Mouse (Mus musculus): Measurements from ENCODE around the gene Tcf15.

Gene Tcf15

DNA sequence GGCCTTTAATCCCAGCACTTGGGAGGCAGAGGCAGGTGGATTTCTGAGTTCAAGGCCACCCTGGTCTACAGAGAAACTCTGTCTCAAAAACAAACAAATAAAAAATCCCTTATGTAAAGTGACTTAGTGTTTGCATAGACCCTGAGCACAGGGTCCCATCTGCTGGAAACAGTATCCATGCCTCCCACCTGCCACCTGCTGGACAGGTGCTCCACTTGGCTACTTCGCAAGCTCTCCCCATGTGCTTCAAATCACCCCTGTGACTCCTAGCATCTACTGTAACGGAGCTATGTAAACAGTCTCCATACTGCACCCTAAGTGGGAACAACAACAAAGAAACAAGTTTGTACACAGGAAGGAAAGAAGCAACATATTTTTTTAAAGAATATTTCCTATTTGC lies 14.8 kb upstream of the Tcf15 start:
- DNase-seq: no peak

DNA sequence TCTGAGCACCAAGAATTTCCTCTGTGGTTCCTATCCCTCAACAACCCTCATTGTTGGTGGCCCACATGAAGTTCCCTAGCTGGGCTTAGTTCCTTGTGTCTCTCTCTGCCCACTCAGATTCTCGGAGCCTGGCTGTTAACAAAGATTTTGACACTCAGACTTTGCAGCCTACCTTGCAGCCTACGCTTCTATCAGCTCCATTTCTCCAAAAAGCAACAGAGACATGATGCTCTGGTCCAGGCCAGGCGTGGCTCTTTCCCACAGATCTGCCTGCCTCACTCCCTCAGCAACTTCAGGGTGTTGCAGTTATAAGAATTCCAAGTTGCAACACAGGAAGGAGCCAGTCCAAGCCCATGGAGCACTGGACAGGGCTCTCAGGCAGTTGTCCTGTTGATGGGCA lies 13.6 kb upstream of the Tcf15 start:
- DNase-seq: no peak

DNA sequence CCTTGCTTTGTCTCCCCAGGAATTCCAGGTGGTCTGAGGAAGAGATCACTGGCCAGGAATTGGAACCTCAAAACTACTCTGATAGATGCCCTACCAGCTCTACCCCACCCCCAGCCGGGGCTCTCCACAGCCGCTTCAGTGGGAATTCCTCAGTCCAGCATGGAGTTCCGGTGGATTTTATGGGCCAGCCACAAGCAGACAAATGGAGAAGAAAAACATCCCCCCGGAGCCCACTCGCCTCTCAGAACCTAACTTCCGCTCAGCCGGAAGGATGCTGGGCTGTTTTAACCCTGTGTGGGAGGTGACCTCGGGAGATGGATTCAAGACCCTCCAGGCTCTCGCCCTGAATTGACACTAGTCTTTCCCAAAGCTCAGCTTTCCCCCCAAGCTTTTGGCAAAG lies 11.3 kb upstream of the Tcf15 start:
- no peak for DNase-seq

DNA sequence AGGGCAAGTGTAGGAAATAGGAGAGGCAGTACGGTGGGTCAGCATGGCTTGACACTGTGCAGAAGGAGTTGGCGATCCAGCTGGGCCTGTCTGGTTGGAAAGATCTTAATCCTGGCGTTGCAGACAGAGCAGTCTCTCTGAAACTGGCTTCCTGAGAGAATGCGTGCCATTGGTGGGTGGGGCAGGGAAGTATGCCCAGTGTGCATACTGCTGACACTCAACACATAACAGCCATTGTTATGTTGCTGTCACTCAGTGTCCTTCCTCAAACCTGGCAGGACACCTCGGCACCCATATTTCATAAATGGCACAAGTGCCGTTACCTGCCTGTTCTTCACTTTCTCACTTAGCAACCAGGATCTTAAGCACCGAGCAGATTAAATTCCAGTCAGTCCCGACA lies 10.7 kb upstream of the Tcf15 start:
- DNase-seq: no peak

DNA sequence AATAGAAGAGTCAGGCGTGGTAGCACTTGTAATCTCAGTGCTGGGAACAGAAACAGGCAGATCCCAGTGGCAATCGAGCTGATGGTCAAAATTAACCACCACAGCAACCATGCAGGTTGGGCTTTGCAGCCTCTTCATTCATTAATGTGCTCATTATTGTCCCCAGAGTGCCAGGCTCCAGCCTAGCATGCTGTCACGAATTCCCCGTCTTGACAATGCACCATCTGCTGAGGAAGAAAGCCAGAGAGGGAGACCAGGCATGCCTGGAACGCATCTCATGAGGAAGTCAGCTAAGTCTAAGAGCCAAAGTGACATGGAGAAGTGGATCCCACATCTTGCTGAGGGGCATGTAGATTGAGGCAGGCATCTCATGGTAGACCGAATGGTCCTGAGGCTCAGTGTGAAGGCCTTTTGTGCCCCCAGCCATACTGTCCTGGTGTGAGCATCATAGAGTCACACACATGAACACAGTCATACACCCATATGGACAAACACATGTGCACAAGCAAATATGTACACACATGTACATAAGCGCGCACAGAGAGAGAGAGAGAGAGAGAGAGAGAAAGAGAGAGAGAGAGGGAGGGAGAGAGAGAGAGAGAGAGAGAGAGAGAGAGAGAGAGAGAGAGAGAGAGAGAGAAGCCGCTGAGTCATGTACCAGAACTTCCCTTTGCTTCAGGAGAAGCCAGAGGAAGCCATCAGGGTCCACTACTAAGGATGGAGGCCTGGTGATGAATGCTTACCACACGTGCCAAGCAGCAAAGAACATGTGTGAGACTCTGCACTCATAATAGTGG lies 4.0 kb upstream of the Tcf15 start:
- DNase-seq: no peak

DNA sequence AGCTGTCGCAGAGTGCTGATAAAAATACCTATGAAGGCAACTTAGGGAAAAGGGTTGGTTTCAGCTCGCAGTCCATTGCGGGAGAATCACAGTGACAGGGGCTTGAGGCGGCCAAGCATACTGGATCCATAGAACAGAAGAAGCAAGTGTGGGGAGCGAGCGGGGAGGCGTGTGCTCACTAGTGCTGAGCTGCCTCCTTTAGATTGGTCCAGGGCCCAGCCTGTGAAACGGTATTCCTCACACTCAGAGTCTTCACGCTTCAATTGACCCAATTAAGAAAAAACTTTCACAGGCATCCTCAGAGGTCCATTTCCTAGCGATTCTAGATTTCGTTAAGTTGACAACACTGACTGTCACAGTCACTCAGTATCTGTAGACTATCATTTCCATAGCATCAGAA lies 2.4 kb upstream of the Tcf15 start:
- no peak for DNase-seq

DNA sequence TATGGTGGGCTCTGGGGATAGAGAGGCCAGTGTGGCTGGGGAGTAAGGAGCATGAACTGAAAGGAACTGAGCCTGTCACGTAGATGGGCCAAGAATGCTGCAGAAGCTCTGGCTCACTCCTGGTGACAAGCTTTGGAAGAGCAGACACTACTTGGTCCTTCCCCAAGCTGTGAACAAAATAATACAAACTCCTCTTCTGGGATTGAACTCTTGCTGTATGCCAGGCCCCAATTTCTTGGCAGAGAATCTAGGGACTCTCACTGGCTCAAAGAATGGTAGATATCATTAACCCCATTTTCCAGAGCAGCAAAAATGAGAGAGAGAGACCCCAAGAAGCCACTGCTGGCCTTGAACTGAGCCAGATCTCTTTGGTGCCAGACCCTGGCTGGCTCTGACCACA lies 1.9 kb upstream of the Tcf15 start:
- DNase-seq: no peak

DNA sequence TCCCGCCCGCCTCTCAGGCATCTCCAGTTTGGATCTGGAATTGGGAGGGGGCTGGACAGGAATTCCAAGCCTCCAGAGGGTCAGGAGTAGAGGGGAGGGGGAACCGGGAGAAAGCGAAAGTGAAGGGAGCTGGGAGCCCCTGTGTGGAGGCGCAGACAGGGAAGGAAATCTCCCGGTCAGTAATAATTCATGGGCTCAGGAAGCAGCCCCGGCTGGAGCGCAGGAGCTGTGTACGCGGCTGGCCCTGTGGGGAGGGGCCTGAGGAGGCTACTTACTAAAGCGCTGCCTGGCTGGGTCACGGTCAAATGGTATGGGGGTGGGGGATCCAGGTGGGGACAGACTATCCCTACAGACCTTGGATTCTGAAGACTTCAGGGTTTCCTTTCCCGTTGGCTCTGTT lies 1.3 kb upstream of the Tcf15 start:
- no peak for DNase-seq

DNA sequence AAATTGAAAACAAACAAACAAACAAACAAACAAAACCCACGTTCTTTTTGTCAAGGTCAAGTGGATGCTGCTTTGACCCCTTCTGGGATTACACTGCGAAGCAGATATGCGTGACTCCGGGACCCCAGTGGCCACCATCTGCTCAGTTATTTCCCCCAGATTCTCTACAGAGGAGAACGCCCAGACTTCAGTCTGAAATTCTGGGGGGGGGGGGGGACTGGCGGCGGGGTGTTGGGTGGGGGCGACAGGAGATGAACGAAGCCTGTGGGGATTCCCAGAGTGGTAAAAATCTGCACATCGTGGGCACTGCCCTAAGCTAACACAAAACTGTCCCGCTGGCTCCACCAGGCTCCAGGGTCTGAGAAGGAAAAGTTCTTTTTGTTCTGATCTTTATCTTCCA lies 790 bp upstream of the Tcf15 start:
- DNase-seq: no peak

DNA sequence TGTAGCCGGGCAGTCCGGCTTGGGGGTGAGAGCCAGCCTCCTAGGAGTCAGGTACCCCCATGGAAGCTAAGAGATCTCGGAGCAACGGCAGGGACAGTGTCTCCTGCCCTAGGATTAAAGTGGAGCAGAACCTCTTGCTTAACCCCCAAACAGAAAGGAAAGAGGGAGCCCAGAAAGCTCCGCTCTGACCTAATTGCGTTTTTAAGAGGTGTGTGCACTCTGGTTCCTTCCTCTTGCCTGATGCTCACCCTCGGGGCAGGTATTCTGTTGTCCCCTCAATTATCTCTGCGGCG lies 743 bp downstream of the Tcf15 start:
- DNase-seq: no peak

DNA sequence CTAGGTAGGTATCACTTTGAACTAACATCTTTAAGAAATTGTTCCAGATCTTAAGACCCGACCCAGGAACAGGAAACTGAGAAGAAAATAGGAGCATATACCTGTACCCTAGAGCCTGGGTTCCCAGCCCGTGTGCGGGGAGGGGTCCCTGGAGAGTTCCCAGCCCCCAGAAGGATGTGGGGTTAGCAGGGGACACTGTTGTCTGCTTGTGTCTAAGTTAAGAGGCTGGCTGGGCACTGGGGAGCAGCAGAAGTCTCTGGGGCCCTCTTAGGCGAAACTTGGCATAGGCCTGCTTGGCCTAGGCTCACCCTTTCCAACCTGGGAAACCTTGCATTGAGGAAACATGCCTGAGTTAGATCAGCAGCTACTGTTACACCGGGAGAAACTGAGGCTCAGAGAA lies 1.1 kb downstream of the Tcf15 start:
- no peak for DNase-seq

DNA sequence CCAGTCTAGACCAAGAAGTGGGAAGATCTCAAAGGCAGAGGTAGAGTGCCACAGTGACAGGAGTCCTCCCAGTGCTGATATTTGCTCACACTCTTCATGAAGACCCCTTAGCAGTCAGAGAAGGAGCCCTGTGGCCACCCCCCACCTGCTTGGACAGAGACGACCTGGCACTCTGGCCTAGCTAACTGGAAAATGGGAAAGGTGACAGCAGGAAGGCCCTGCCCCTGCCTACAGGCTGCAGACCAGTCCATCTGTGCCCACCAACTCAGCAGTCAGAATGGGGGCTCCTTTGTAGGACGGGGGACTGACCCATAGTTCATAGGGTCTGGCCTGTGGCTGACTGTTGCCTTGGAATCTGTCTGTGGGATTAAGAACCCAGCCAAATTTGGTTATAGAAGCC lies 2.4 kb downstream of the Tcf15 start:
- DNase-seq: no peak

DNA sequence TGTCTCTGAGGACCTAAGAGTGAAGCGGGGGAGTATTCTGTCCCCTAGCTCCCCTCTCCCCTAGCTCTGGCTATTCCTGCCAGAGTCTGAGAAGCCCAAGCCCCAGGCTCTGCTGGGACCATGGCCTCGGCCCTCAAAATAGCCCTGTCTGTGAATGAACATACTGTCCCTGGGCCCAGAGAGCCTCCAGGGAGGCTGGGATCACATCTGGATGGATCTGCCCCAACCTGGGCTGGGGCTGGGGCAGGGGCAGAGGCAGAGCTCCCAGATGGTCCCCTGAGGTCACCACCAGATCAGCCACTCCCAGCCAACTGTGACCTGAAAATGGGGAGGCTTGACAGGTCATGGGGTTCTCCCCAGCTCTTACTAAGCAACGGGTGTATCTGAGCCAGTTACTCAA lies 3.7 kb downstream of the Tcf15 start:
- DNase-seq: no peak

DNA sequence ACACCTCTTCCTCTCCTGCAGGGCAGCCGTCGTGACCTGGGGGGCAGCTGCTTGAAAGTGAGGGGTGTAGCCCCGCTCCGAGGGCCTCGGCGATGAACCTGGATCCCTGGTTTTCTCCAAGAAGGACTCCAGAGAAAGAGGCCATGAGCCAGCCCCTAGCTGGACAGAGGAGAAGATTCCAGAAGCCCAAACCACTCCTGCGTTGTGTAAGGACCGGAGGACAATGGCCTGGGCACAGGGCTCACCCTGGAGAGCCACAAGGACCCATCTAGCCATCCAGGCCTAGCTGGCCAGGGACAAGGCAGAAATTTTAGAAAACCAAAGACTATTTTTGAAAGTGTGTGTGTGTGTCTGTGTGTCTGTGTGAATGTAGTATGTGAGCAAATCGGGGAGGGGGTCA lies 5.3 kb downstream of the Tcf15 start:
- DNase-seq: no peak

DNA sequence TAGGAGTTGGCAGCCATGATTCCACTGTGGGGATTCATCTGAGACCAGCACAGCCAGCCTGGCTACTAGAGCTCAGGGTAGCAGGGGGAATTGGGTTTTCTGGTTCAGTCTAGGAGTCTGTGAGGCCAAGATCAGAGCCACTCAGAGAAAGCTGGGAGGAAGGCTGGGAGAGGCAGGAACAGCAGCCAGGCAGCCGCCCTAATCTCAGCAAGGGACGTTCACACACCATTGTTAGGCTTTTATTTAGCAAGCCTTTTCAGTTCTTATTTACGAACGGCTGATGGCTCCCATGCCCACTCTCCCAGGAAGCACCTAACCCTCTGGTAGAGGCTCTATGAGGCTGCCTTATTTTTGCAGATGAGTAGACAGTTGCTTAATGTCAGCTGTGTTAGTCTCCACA lies 6.5 kb downstream of the Tcf15 start:
- DNase-seq: no peak

DNA sequence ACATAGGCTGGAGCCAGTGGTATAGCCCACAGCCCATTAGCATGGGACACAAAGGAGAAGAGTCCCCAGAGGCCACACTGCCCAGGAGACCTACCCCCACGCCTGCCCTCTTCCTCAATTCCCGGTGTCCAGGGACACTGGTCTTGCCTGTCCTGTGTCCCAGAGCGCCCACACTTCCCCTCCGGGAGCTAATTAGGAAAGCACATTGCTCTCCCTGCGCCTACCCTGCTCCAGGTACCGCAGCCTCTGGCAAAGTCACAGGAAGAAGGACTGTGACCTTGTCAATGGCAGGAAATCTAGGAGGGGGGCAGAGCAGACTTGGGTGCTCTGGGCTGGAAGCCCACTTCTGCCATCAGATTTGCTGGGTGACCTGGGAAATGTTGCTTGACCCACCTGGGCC lies 7.0 kb downstream of the Tcf15 start:
- DNase-seq: no peak

DNA sequence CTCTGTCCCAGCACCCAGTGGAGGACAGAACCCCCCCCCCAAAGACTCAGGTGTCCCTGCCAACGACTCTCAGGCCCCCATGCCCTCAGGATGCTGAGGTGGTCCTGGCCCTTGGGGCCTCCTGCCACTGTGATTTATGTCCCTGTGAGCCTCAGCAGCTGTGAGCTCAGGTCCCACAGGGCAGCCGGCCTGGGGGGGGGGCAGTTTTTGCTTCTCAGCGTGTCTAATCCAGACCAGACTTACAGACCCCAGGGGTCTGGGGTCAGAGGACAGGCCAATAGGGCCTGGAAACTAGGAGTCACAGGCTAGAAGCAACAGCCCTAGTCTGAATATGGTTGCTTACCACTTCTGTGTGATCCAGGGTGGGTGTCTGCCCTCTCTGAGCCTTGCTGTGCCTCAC lies 10.0 kb downstream of the Tcf15 start:
- DNase-seq: no peak

DNA sequence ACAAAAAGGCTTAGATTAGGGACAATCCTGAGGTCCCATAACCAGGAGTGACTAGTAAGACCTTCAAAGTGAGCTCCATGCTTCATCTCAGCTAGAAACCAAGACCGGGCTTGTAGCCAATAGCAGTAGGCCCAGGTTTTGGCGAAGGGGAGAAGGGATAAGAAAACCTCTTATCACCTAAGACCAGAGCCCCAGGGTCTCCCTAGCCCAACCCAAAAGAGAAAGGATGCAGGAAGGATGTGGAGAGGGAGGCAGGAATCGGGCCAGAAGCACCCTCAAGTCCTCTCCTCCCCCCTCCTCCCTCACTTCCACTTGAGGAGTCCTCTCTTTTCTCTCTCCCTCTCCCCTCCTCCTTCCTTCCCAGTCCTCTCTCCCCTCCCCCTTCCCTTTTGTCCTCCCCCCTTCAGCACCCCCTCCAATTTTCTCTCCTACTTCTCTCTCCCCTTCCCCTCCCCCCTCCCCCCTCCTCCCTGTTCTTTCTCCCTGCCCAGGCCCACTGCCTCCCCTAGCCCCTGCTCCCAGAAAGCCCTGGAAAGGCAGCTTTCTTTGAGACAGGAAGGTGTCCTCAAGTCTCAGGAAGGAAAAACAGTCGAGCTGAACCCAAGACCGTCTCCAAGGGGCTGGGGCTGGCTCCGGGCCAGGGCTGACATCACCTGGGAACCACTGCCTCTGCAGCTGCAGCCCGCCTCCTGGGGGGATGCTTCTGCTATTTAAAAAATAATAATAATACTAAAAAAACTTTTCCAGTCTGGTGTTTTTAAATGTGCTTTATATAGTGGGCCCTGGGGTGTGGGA lies 12.2 kb downstream of the Tcf15 start:
- DNase-seq: no peak

DNA sequence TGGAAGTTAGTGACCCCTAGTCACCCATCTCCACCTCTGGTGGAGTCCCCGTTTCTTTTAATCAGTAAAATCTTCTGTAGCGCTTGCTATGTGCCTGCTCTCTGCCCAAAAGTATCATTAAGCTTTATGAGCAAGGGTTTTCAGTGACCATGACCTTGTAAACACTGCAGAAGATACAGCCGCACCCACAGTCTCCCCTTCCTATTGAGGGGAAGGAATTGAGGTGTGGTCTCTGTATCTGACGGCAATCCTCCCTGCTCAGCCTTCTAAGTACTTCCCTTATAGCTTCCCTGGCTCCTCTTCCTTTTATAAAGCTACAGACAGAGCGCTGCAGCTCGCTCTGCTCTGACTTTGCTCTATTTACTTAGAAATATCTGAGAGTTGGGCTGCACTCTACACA lies 13.1 kb downstream of the Tcf15 start:
- no peak for DNase-seq

DNA sequence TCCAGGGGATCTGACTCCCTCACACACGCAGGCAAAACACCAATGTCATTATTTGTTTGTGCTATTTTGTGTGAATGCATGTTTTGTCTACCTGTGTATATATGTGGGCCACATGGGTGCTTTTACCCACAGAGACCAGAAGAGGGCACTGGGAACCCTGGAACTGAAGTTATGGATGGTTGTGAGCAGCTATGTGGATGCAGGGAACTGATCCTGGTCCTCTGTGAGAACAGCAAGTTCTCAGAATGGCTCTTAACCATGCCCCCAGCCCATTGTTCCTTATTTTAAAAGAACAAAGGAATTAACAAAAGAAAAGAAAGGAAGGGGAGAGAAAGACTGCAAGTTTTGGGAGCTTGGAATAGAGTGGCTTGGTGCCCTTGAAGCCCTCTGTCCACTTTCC lies 16.1 kb downstream of the Tcf15 start:
- no peak for DNase-seq

DNA sequence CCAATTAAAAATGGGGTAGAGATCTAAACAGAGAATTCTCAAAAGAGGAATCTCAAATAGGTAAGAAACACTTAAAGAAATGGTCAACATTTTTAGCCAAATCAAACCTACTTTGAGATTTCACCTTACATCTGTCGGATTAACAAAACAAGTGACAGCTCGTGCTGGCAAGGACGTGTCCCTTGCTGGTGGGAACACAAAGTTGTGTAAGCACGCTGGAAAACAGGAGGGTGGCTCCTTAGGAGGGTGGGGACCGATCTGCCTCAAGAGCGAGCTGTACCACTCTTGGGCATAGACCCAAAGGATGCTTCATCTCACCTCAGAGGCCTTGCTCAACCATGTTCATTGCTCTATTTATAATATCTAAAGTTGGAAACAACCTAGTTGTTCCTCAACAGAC lies 22.9 kb downstream of the Tcf15 start:
- DNase-seq: no peak

DNA sequence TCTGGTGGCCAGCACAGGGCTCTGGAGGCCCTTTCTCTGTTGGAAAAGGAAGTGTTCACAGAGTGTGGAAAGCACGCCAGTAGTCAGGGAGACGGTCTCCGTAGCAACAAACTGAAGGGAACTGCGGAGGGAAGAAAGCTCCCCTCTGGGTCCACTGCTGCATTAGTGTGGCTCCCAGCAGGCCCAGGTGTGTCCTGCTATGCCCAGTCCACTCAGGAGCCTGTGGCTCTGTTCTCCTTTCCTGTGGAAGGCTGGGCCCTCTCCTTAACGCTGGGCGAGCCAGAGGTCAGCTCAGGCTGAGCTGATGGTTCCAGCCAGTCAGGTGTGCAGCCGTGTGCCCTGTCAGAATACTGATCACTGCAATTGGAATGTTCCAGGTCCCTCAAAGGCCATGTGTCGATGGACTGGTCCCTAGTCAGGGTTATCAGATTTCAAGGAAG lies 24.5 kb downstream of the Tcf15 start:
- no peak for DNase-seq

DNA sequence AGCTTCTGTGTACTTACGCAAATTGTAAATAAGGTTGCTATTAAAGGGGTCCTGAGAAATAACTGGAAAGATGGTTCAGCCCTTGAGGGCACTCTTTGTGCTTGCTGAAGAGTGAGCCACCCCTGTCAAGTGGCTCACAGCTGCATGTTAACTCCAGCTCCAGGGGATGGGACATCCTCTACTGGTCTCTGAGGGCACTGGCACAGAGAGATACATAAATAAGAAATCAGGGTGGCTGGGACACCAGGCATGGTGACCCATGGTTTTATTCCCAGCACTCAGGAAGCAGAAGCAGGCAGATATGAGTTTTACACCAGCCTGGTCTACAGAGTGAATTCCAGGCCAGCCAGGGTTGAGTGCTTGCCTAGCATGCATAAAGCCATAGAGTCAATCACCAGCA lies 26.0 kb downstream of the Tcf15 start:
- no peak for DNase-seq

DNA sequence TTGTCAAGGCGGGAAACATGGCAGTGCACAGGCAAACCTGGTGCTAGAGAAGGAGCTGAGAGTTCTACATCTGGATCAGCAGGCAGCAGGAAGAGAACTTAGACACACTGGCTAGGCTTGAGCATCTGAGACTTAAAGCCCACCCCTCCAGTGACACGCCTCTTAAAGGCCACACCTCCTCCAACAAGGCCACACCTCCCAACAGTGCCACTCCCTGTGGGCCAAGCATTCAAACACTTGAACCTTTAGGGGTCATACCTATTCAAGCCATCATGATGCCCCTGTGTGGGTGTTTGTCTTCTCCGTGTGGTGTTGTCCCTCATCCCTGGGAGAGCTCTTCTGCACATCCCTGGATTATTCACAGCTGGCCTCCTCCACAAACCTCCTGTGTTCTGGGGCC lies 31.5 kb downstream of the Tcf15 start:
- no peak for DNase-seq

DNA sequence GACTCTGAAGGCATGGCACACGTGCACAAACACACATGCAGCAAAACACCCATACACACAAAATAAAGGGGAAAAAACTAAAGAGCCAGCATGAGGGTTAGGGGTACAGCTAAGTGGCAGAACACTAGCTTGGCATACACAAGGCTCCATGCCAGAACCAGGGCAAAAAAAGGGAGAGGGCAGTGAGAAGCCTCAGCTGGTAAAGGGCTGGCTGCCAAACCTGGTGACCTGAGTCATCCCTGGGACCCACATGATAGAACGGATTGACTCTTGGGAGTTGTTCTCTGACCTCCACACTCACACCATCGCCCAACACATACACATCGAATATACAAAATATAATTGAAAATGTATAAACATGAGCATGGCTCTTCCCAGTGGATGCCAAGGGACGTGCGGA lies 33.3 kb downstream of the Tcf15 start:
- no peak for DNase-seq

Data from cerebellum, adult 9-10 months (tissue).